Mouse (Mus musculus): ENCODE measurements at regions not wholly inside any gene's neighbourhood (a gene's known extent, or its start where the extent isn't known, plus 50 kb on each side); places are given as distances from the start of the nearest gene placed in this dataset.

- no peak overlapping the region for H3K27ac ChIP-seq (replicated peaks; ENCODE audit: low read depth, low read length)
- no peak for DNase-seq (ENCODE audit: low spot score)
Measured at GRCm38 (mm10) chr16:76527106-76527949, 153.7 kb upstream of the Nrip1 start.

GRCm38 (mm10) chr16:76525563-76525962, 151.9 kb upstream of the Nrip1 start:
- no peak overlapping the region for H3K27ac ChIP-seq (replicated peaks; ENCODE audit: low read depth, low read length)
- H3K4me1 ChIP-seq (ENCODE audit: control insufficient read depth, insufficient read depth, low read length) = no peaks in the 10 kb centered on the region; the same call in 1 of the 2 replicates
- no peaks in the 10 kb centered on the region for H3K9me3 ChIP-seq (ENCODE audit: control insufficient read depth, low read length)
- H3K27me3 ChIP-seq (replicated peaks; ENCODE audit: control insufficient read depth, insufficient read depth, low read length) = no peaks in the 10 kb centered on the region
- no peak overlapping the region for H3K9ac ChIP-seq (ENCODE audit: low read depth, low read length)
- ATAC-seq (ENCODE audit: low read depth) (no peak), DNase-seq (ENCODE audit: low spot score) (no peak)
- no peak overlapping the region for H3K4me3 ChIP-seq (ENCODE audit: low read depth, low read length)
- no peak overlapping the region for H3K4me2 ChIP-seq (ENCODE audit: low read depth, low read length)
- WGBS = 81% methylated on average over 5 of the region's 5 CpGs
- no peaks in the 10 kb centered on the region for H3K36me3 ChIP-seq (ENCODE audit: control insufficient read depth, insufficient read depth, low read length)

More at GRCm38 (mm10) chr16:76527106-76527949, 153.7 kb upstream of the Nrip1 start:
- Histone ChIP-seq H3K36me3 (ENCODE audit: control insufficient read depth, insufficient read depth, low read length) (no peaks in the 10 kb centered on the region), H3K4me2 (ENCODE audit: low read depth, low read length) (no peak overlapping the region), H3K27me3 (replicated peaks; ENCODE audit: control insufficient read depth, insufficient read depth, low read length) (no peaks in the 10 kb centered on the region), H3K9ac (ENCODE audit: low read depth, low read length) (no peak overlapping the region), H3K4me1 (ENCODE audit: control insufficient read depth, insufficient read depth, low read length) (no peaks in the 10 kb centered on the region; the same call in 1 of the 2 replicates), H3K9me3 (ENCODE audit: control insufficient read depth, low read length) (no peaks in the 10 kb centered on the region), H3K4me3 (ENCODE audit: low read depth, low read length) (no peak overlapping the region)
- 77% methylated on average over 6 of the region's 6 CpGs for WGBS
- no peak for ATAC-seq (ENCODE audit: low read depth)

GRCm38 (mm10) chr16:76524921-76525320, 151.3 kb upstream of the Nrip1 start:
- Histone ChIP-seq H3K4me3 (ENCODE audit: low read depth, low read length) (no peak overlapping the region), H3K4me1 (ENCODE audit: control insufficient read depth, insufficient read depth, low read length) (no peaks in the 10 kb centered on the region; the same call in 1 of the 2 replicates), H3K9me3 (ENCODE audit: control insufficient read depth, low read length) (no peaks in the 10 kb centered on the region), H3K36me3 (ENCODE audit: control insufficient read depth, insufficient read depth, low read length) (no peaks in the 10 kb centered on the region), H3K9ac (ENCODE audit: low read depth, low read length) (no peak overlapping the region), H3K27me3 (replicated peaks; ENCODE audit: control insufficient read depth, insufficient read depth, low read length) (no peaks in the 10 kb centered on the region), H3K27ac (replicated peaks; ENCODE audit: low read depth, low read length) (no peak overlapping the region), H3K4me2 (ENCODE audit: low read depth, low read length) (no peak overlapping the region)
- 61% methylated on average over 4 of the region's 4 CpGs for WGBS
- ATAC-seq (ENCODE audit: low read depth) (no peak), DNase-seq (ENCODE audit: low spot score) (no peak)

DNA sequence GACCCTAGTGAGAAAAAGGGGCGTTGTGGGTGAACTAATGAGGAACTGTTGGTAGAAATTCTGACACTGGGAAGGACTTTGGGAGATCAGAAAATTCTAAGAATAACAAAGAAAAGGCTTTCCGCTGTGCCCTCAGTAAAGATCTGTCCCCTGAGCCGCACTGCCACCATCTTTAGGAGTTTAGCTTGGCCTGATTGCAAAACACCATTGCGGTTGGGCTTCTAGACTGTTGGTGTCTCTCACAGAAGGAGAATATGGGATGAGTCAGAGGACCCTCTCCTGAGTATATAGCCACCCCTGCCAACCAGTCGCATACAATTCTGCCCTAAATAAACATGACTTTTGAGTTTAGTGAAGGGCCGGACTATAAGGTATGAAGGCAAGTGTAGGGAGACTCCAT, 147.5 kb upstream of the Nrip1 start:
- Histone ChIP-seq H3K9me3 (ENCODE audit: control insufficient read depth, low read length) (no peaks in the 10 kb centered on the region), H3K4me3 (ENCODE audit: low read depth, low read length) (no peak overlapping the region), H3K9ac (ENCODE audit: low read depth, low read length) (no peak overlapping the region), H3K4me2 (ENCODE audit: low read depth, low read length) (no peak overlapping the region), H3K36me3 (ENCODE audit: control insufficient read depth, insufficient read depth, low read length) (no peaks in the 10 kb centered on the region), H3K4me1 (ENCODE audit: control insufficient read depth, insufficient read depth, low read length) (no peaks in the 10 kb centered on the region; the same call in 1 of the 2 replicates), H3K27ac (replicated peaks; ENCODE audit: low read depth, low read length) (no peak overlapping the region), H3K27me3 (replicated peaks; ENCODE audit: control insufficient read depth, insufficient read depth, low read length) (no peaks in the 10 kb centered on the region)
- ATAC-seq (ENCODE audit: low read depth) (no peak), DNase-seq (ENCODE audit: low spot score) (no peak)
- WGBS = 93% methylated on average over 6 of the region's 6 CpGs

GRCm38 (mm10) chr16:76520643-76520993, 147.0 kb upstream of the Nrip1 start:
- Histone ChIP-seq H3K27ac (replicated peaks; ENCODE audit: low read depth, low read length) (no peak overlapping the region), H3K4me2 (ENCODE audit: low read depth, low read length) (no peak overlapping the region), H3K9me3 (ENCODE audit: control insufficient read depth, low read length) (no peaks in the 10 kb centered on the region), H3K27me3 (replicated peaks; ENCODE audit: control insufficient read depth, insufficient read depth, low read length) (no peaks in the 10 kb centered on the region), H3K4me1 (ENCODE audit: control insufficient read depth, insufficient read depth, low read length) (no peaks in the 10 kb centered on the region; the same call in 1 of the 2 replicates), H3K4me3 (ENCODE audit: low read depth, low read length) (no peak overlapping the region), H3K36me3 (ENCODE audit: control insufficient read depth, insufficient read depth, low read length) (no peaks in the 10 kb centered on the region), H3K9ac (ENCODE audit: low read depth, low read length) (no peak overlapping the region)
- DNase-seq (ENCODE audit: low spot score) (no peak), ATAC-seq (ENCODE audit: low read depth) (no peak)
- 71% methylated on average over 3 of the region's 3 CpGs for WGBS

GRCm38 (mm10) chr16:76519911-76520642, 146.4 kb upstream of the Nrip1 start:
- WGBS = 82% methylated on average over 10 of the region's 10 CpGs
- Histone ChIP-seq H3K4me2 (ENCODE audit: low read depth, low read length) (no peak overlapping the region), H3K27ac (replicated peaks; ENCODE audit: low read depth, low read length) (no peak overlapping the region), H3K4me3 (ENCODE audit: low read depth, low read length) (no peak overlapping the region), H3K27me3 (replicated peaks; ENCODE audit: control insufficient read depth, insufficient read depth, low read length) (no peaks in the 10 kb centered on the region), H3K9ac (ENCODE audit: low read depth, low read length) (no peak overlapping the region), H3K4me1 (ENCODE audit: control insufficient read depth, insufficient read depth, low read length) (no peaks in the 10 kb centered on the region), H3K9me3 (ENCODE audit: control insufficient read depth, low read length) (no peaks in the 10 kb centered on the region), H3K36me3 (ENCODE audit: control insufficient read depth, insufficient read depth, low read length) (no peaks in the 10 kb centered on the region)
- no peak for DNase-seq (ENCODE audit: low spot score)
- ATAC-seq (ENCODE audit: low read depth) = no peak

- WGBS = 23% methylated on average over 8 of the region's 8 CpGs
- peak overlapping the region; percentile 48; the same call in 1 of the 2 replicates for H3K27ac ChIP-seq (replicated peaks; ENCODE audit: low read depth, low read length)
- 0 out of 2 replicates have a peak overlapping the region, but pooled peaks have one; percentile 1 for H3K4me3 ChIP-seq (ENCODE audit: low read depth, low read length)
Measured at GRCm38 (mm10) chr16:76510861-76511260, 137.2 kb upstream of the Nrip1 start.

GRCm38 (mm10) chr16:76509109-76509650, 135.6 kb upstream of the Nrip1 start:
- 79% methylated on average over 6 of the region's 6 CpGs for WGBS
- Histone ChIP-seq H3K36me3 (ENCODE audit: control insufficient read depth, insufficient read depth, low read length) (no peaks in the 10 kb centered on the region), H3K4me2 (ENCODE audit: low read depth, low read length) (no peak overlapping the region), H3K4me1 (ENCODE audit: control insufficient read depth, insufficient read depth, low read length) (no peaks in the 10 kb centered on the region), H3K9ac (ENCODE audit: low read depth, low read length) (no peak overlapping the region), H3K27me3 (replicated peaks; ENCODE audit: control insufficient read depth, insufficient read depth, low read length) (no peaks in the 10 kb centered on the region), H3K4me3 (ENCODE audit: low read depth, low read length) (no peak overlapping the region), H3K9me3 (ENCODE audit: control insufficient read depth, low read length) (no peaks in the 10 kb centered on the region), H3K27ac (replicated peaks; ENCODE audit: low read depth, low read length) (no peak overlapping the region)
- DNase-seq (ENCODE audit: low spot score) = no peak
- no peak for ATAC-seq (ENCODE audit: low read depth)

More at GRCm38 (mm10) chr16:76510861-76511260, 137.2 kb upstream of the Nrip1 start:
- Histone ChIP-seq H3K4me1 (ENCODE audit: control insufficient read depth, insufficient read depth, low read length) (no peaks in the 10 kb centered on the region), H3K9me3 (ENCODE audit: control insufficient read depth, low read length) (no peaks in the 10 kb centered on the region), H3K27me3 (replicated peaks; ENCODE audit: control insufficient read depth, insufficient read depth, low read length) (no peaks in the 10 kb centered on the region), H3K9ac (ENCODE audit: low read depth, low read length) (no peak overlapping the region), H3K36me3 (ENCODE audit: control insufficient read depth, insufficient read depth, low read length) (no peaks in the 10 kb centered on the region), H3K4me2 (ENCODE audit: low read depth, low read length) (peak overlapping the region; percentile 42)
- ATAC-seq (ENCODE audit: low read depth) (no peak), DNase-seq (ENCODE audit: low spot score) (peak; percentile 52)
